Mouse (Mus musculus) heart, postnatal 10 days (tissue): ENCODE results near the gene Tcl1b5. TPM values are rescaled to one million over a fixed set of nuclear protein-coding genes. Genes with fewer than 3 reads are reported as not detected.
A peak's percentile ranks its signal among the peaks of the same experiment; 100 is the strongest.
"Not testable (repeated sequence)": the region's sequence is repeated elsewhere in the genome, so short reads cannot be mapped to it uniquely, and the experiment has no call there.

Experiments used
- DNase-seq, 2 experiments: peaks; one replicate each; pipeline ENCODE4 v3.0.0; 2021
- intact Hi-C: fragments of 180-260 bp; cut with DNase I; formaldehyde crosslinking; loops from one replicate; pipeline ENCODE4 v1.15.1; 2025
- total RNA-seq, 2 experiments: library from RNA; stranded (reverse); gene quantifications; 2 replicates each; pipeline ENCODE4 v1.2.3; 2021

Gene Tcl1b5
- total RNA-seq = not detected

- DNase-seq, intact Hi-C loops: not testable (repeated sequence)
Measured at GRCm38 (mm10) chr12:105176044-105176443, at the start of gene Tcl1b5. Gene Tcl1b5 (plus strand): TSS chr12:105176344.

- no peak for DNase-seq
- intact Hi-C loops = no loop called here
Measured at GRCm38 (mm10) chr12:105126516-105126915, 49.6 kb upstream of the Tcl1b5 start.

GRCm38 (mm10) chr12:105127607-105128006 lies 48.5 kb upstream of the Tcl1b5 start:
- intact Hi-C loops = no loop called here
- DNase-seq = no peak

- DNase-seq, intact Hi-C loops: not testable (repeated sequence)
Measured at GRCm38 (mm10) chr12:105129494-105130205, 46.5 kb upstream of the Tcl1b5 start.

- DNase-seq, intact Hi-C loops: not testable (repeated sequence)
Measured at GRCm38 (mm10) chr12:105134167-105134566, 42.0 kb upstream of the Tcl1b5 start.

GRCm38 (mm10) chr12:105134826-105135225 lies 41.3 kb upstream of the Tcl1b5 start:
- DNase-seq, intact Hi-C loops: not testable (repeated sequence)

- DNase-seq, intact Hi-C loops: not testable (repeated sequence)
Measured at GRCm38 (mm10) chr12:105137729-105138128, 38.4 kb upstream of the Tcl1b5 start.

GRCm38 (mm10) chr12:105143096-105143495 lies 33.0 kb upstream of the Tcl1b5 start:
- intact Hi-C loops = no loop called here
- no peak for DNase-seq

- intact Hi-C loops, DNase-seq: not testable (repeated sequence)
Measured at GRCm38 (mm10) chr12:105144928-105145327, 31.2 kb upstream of the Tcl1b5 start.

- intact Hi-C loops = no loop called here
- no peak for DNase-seq
Measured at GRCm38 (mm10) chr12:105145714-105146113, 30.4 kb upstream of the Tcl1b5 start, which contains the start of gene Tcl1b2. Gene Tcl1b2 (plus strand): TSS chr12:105146014.

GRCm38 (mm10) chr12:105155286-105155685 lies 20.9 kb upstream of the Tcl1b5 start:
- peak; percentile 11 to 17 for DNase-seq
- intact Hi-C loops = not testable (repeated sequence)

- DNase-seq = no peak
- intact Hi-C loops = no loop called here
Measured at GRCm38 (mm10) chr12:105158842-105159241, 17.3 kb upstream of the Tcl1b5 start.

GRCm38 (mm10) chr12:105159390-105159789 lies 16.8 kb upstream of the Tcl1b5 start, which contains the start of gene Tcl1b1:
Gene Tcl1b1 (plus strand): TSS chr12:105159690.
- no peak for DNase-seq
- intact Hi-C loops = no loop called here

- intact Hi-C loops = no loop called here
- DNase-seq = no peak
Measured at GRCm38 (mm10) chr12:105166734-105167133, 9.4 kb upstream of the Tcl1b5 start.

- intact Hi-C loops = no loop called here
- DNase-seq = no peak
Measured at GRCm38 (mm10) chr12:105173366-105173765, 2.8 kb upstream of the Tcl1b5 start.

- peak; percentile 36 to 60 for DNase-seq
- intact Hi-C loops = not testable (repeated sequence)
Measured at GRCm38 (mm10) chr12:105174318-105174717, 1.8 kb upstream of the Tcl1b5 start.

GRCm38 (mm10) chr12:105181040-105181644 lies 5.0 kb downstream of the Tcl1b5 start:
- intact Hi-C loops, DNase-seq: not testable (repeated sequence)

- peak; percentile 4 to 22 for DNase-seq
- intact Hi-C loops = not testable (repeated sequence)
Measured at GRCm38 (mm10) chr12:105188980-105189379, 12.8 kb downstream of the Tcl1b5 start.

GRCm38 (mm10) chr12:105190743-105191142 lies 14.6 kb downstream of the Tcl1b5 start, which contains the start of gene Tcl1b3:
Gene Tcl1b3 (plus strand): TSS chr12:105191043.
- DNase-seq, intact Hi-C loops: not testable (repeated sequence)

GRCm38 (mm10) chr12:105199684-105200497 lies 23.7 kb downstream of the Tcl1b5 start:
- DNase-seq, intact Hi-C loops: not testable (repeated sequence)

GRCm38 (mm10) chr12:105201657-105202056 lies 25.5 kb downstream of the Tcl1b5 start, which contains the start of gene Tcl1b4:
Gene Tcl1b4 (plus strand): TSS chr12:105201957.
- intact Hi-C loops, DNase-seq: not testable (repeated sequence)
